Mouse (Mus musculus): ENCODE results near the gene Ccl3.

GRCm38 (mm10) chr11:83606396-83606795 is 42.8 kb downstream of the Ccl3 start:
- no peak for TF ChIP-seq CTCF (IDR thresholded peaks at IDR 0.05; ENCODE audit: low read depth, low read length)
- TF ChIP-seq POLR2A (IDR thresholded peaks at IDR 0.05; ENCODE audit: extremely low read depth, insufficient read depth, low read length): no peak

Measured in liver, adult 2 months (tissue).